Mouse (Mus musculus): Measurements from ENCODE around the gene Usp28.

Usp28 gene

DNA sequence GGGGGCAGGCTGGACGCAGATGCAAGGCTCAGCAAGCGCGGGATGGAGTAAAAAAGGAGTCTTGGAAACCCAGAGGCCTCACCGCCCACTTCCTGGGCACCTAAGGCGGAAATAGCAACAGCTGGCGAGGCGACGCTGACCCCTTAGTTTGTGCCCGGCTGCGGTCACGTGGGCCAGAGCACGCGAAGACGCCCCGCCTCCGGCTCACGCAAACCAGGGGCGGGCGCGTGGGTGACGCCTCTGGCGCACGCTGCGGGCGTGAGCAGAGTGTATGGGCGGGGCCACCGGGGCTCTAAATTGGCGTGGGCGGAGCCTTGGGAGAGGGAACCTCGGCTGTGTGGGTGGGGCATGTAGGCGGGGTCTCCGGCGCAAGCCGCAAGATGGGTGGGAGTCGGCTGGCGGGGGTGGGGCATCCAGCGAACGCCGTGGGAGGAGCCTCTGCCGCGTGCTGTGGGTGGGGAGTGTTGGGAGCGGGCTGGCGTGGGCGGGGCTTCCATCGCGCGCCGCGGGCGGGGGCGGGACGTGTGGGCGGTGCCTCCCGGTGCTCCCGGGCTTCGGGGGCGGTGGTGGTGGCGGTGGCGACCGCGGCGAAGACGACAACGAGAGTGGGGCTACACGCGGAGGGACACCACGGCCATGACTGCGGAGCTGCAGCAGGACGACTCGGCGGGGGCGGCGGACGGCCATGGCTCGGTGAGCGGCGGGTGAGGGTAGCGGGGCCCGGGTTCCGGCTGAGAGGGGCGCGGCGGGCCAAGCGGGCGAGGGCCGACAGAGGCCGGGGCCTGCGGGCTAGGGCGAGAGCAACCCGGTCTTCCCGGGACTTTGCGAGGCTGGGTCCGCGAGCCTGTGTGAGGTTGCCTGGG is at the start of gene Usp28:
Usp28 (plus strand) TSS at position 531 of the 863 bp plus-strand sequence.
- peak; percentile 98 for DNase-seq (ENCODE audit: low spot score)

DNA sequence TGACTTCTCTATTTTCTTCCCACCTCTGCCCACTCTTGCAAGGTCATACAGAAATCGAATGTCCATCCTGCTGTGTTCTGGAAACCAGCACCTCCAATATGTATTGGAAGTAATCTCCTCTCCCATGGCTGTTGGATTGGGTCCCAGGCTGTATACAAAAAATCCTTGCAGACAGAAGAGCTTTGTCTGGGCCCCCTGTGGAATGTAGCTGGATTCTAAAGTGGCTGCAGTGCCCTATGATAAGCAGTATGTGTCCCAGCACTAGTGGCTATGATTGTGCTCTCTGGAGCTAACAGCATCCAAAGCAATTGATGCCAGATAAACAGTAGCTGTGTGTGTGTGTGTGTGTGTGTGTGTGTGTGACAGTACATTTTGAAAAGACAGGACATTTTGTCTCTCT is 42.8 kb upstream of the Usp28 start:
- no peak for DNase-seq (ENCODE audit: low spot score)

DNA sequence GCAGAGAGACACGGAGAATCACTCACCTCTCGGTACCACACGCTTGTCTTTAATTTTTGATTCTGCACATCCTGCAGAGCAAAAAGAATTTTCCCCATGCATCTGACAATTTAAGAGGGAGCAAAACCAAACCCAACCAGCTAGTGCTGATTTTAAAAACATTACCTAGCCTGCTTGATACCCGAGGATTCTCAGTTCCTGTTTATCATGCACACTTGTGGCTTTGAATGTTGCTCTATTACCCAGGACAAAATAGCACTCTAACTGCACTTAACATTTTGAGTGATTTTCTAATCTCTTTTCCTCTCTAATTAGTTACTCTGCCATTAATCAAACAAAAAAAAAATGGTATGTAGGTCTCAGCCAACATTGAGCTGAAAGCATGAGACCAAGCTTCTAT is 37.6 kb upstream of the Usp28 start:
- DNase-seq (ENCODE audit: low spot score): no peak

DNA sequence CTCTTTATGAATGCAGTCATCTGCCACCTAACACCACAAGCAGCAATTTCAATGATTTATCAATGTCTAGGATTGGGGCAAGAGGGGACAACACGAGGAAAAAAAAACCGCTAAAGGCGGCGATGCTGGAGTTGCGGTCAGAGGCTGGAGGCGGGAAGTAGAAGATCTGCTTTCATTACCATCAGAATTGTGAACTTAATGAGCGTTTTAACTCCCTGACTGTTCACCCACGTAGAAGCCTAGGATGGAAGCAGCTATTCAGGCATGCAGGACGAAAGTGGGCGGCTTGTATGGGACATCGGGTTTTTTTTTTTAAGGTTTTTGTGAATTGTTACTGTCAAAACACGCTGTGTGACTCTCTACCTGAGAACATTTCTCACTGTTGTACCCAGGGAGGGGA is 23.9 kb upstream of the Usp28 start:
- DNase-seq (ENCODE audit: low spot score): no peak

DNA sequence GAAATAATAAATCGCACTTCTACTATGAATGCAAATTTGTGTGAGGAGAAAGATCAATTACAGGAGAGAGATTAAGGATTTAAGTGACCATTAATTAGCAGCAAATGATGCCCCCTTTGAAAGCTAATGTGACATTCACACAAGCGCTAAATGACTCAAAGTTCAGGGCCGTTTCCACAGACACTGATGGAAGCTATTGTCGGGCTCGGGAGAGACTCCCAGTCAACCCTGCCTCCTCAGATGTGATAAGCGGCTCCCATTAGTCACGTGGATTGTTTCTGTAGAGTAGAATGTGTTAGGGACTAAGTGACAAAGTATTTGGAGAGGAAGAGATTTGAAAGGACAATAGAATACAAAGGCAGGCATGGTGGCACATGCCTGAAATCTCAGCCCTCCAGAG is 23.0 kb upstream of the Usp28 start:
- no peak for DNase-seq (ENCODE audit: low spot score)

DNA sequence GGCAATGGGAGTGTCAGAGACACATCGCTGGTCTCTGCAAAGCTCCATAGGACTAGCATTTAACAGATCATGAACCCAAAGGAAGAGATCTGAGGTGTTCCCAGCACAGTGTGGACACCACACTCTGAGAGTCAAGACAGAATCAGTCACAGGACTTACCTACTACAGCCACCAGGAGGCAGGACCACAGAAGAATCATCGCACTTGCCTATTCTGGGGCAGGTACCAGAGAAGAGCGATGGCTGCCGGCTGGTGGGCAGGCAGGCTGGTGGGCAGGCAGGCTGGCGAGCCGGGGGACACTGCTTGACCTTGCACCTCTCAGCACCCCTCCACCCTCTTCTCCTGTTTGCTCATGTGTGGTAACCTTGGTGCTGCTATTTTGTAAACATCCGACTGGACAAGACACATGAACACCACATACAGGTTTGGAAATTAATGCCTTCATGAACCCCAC is 20.6 kb upstream of the Usp28 start, which contains the start of gene Htr3b:
Htr3b (minus strand) TSS at position 404 of the 454 bp plus-strand sequence.
- DNase-seq (ENCODE audit: low spot score): no peak

DNA sequence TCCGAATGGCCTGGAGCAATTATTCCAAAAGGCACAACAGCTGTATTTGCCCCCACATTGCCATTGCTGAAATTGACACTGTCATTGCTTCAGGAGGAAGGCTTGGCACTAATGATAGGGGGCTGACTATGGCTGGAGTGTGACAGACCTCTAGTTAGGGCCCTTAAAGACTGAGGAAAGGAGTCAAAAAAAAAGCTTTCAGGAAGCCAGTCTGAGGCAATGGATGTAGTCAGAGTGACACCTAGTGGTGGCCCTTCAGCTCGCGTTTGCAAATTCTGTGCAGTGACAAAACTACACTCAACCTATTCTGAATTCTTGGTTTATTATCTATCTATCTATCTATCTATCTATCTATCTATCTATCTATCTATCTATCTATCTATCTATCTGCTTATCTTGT is 12.7 kb upstream of the Usp28 start:
- no peak for DNase-seq (ENCODE audit: low spot score)

DNA sequence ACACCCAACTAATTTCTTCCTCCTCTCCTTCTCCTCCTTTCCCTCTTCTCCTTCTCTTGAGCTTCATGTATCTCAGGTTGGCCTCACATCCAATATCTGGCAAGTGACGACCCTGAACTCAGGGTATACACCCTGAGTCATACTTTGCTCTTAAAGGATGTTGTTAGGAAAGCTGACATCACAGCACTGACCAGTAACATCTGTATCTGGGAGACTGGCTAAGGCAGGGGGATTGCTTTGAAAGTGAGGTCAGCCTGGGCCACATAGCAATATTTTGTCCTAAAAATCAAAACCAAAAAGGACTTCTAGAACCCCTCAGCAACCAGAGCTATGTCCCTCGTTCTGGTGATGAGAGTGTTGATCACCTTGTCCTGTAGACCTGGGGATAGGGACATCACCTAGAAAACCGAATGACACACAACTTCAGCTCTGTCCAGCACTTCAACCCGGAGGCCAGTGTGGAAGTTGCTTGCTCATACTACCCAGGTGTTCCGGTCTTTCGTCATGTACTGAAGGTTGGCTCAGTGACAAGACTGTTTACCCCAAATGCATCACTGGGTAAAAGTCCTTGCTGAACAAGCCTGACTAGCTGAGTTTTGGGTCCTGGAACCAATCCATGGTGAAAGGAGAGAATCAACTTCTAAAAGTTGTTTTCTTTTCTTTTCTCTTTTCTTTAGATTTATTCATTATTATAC is 8.4 kb upstream of the Usp28 start:
- DNase-seq (ENCODE audit: low spot score): no peak

DNA sequence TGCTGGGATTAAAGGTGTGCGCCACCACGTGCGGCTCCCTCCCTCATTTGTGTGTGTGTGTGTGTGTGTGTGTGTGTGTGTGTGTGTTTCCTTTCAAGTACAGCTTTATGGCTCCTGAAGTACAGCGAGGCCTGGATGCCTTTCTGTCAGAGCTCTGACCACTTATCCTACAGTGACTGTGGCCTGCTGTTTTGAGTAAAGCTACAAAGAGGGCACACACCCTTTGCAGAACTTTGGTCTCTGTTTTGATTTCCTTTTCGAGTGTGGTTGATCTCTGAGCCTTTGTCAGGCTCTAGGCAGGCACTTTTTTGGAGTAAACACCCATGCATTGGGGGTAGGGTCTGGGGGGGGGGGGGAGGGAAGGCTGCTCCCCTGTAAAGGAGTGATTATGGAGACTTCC is 4.8 kb upstream of the Usp28 start:
- DNase-seq (ENCODE audit: low spot score): no peak

DNA sequence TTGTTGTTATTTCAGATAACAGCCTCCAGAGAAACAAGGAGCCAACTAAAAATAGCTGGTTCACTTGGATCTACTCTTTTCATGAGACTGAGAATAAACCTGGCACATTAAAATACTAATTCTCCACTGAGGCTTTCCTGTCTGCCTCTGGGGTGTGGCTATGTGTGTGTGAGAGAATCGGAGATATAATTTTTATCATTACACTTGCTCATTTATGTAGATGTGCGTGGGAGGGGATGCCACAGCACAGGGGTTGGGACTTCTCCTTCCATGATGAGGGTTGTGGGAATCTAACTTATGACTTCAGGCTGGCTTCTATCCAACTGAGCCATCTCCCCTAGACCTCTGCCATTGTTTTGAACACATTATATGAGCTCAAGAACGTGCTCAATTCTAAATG is 4.4 kb upstream of the Usp28 start:
- no peak for DNase-seq (ENCODE audit: low spot score)

DNA sequence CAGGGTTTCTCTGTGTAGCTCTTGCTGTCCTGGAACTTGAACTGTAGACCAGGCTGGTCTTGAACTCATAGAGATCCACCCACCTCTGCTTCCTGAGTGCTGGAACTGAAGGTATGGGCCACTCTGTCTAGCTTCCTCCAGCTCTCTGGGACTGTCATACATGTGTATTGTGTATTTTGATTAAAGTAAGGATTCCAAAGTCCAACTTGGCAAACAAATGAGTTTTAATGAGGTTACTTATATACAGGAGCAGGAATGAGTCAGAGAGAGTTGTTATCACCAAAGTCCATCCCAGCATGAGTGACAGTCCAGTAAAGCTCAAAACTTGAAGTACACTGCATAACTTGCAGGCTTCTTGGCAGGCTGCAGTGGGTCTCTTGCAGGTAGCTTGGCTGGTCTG is 3.3 kb upstream of the Usp28 start:
- no peak for DNase-seq (ENCODE audit: low spot score)

DNA sequence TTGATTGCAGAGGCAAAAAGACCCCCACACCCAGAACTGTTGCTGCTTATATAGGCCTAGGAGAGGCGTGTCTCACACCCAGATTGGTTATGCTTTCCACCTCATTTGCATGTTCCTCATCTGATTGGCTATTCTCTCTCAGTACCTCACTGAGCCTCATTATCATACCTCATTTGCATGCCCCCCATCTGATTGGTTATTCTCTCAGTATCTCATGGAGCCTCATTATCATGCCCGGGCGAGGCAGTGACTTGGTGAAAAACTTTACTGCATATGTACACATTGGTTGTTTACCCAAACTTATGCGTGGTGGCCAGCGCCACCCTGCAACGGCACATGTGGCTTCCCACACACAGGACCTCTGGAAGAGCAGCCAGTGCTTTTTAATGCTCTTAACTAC is 1.4 kb upstream of the Usp28 start:
- DNase-seq (ENCODE audit: low spot score): peak; percentile 25

DNA sequence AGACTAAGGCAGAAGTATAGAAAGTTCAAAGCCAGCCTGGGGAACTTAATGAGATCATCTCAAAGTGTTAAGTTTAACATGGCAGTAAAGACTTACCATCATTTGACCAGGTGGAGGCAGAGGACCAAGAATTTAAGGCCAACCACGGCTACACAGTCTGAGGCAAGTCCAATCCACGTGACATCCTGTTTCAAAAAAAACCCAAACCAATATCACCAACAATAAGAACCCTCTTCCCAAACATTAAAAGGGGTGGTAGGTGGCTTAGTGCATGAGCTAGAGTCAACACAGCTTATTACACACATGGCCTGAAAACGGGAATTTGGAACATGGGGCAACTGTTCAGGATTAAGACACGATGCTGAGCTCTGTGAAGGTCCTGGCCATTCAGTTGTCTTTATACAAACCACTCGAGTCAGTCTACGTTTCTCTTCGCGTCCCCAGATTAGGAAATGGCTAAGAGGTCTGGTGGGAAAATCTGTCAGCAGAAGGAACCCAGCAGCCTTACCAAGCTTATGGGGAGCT is 793 bp upstream of the Usp28 start:
- DNase-seq (ENCODE audit: low spot score): no peak

DNA sequence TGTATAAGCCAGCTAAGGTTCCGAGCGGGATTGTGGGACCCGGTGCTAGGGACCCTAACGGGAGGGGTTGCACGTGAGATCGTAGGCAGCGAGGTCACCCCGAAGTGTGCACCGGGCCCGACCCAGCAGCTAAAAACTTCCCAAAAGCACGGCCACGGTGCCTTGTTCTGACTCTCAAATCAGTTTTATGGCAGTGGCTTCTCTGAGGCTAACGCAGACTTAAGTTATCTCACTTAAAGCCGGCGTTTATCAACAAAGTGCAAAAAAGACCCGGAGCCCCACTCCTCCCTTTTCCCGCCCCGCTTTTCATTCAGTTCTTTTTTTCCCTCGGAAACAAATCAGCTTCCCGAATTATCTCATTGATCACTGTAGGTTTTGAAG is 523 bp downstream of the Usp28 start:
- peak; percentile 20 for DNase-seq (ENCODE audit: low spot score)

DNA sequence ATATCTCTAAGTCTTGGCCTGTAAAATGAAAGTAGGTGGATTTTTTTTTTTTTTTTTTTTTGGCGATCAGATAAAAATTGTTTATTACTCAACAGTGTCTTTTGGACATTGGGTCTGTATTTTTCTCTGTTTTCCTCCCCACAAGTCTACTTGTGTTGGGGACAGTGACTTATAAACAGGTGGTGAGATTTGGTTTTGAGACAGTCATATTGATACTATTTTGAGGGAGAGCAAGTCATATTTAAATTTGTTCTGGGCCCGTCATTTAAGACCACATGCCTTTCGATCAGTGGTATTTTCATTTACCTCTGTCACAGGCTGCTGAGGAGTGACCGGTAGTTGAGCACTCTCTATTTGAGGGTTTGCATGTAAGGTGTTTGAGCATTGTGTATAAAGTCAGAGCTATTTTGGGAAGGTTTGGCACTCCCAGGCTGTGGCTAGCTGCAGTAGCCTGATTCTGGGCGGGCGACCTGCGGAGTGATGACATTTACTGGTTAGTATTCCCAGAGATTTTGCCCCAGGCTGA is 1.5 kb downstream of the Usp28 start:
- DNase-seq (ENCODE audit: low spot score): no peak

DNA sequence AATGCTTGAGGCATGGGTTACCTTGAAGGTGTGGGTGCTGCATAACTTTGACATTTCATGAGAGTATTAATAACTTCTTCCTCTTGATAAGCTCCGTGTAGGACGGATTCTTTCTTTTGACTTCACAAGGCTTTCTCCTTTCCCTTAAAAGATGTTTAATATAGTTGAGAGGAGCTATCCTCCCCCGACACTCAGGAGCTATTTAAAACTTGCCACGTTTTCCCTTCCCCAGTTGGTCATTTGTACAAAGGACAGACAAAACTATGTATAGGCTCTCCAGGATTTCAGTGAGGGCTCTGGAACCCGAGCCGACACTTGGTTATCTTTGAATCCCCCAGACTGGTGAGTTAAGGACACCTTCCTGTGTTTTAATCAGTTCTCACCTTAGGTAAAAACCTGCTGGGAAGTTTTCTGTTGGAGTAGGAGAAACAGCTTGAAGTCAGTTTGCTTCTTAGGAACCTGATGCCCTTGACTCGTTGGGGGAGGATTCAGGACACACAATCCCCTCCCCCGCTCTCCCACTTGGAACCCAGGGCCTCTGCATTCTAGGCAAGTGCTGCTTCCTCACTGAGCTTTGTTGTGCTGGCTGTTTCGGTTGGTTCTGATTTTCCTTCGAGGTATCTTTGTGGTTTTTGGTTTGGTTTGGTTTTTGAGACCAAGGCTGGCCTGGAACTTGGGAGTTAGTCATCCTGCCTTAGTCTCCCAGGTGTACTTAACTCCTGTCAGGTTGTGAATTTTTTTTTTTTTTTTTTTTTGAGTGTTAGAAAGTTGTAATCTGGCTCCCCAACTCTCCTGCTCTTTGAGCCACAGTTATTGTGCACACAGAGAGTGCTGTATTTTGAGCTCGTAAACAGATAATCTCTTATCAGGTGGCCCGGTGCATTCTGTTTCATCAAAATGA is 2.3 kb downstream of the Usp28 start:
- DNase-seq (ENCODE audit: low spot score): no peak

DNA sequence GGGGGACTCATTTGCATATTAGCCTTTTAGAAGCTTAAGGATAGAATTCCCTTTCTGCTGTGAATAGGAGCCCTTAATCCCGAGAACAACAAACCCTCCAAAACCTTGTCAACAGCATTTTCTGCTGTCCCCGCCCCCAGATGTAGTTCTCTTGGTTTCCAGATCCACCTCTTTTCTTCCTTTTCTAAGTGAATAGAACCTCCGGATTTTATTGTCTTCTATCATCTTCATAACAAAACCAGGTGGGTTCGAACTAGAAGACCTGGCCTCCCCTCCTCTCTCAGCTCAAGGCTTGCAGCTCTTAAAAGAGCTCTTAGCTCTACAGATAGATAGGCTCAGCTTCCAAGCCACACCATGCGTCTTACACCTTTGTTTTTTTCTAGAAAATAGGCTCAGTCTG is 6.5 kb downstream of the Usp28 start:
- DNase-seq (ENCODE audit: low spot score): no peak

DNA sequence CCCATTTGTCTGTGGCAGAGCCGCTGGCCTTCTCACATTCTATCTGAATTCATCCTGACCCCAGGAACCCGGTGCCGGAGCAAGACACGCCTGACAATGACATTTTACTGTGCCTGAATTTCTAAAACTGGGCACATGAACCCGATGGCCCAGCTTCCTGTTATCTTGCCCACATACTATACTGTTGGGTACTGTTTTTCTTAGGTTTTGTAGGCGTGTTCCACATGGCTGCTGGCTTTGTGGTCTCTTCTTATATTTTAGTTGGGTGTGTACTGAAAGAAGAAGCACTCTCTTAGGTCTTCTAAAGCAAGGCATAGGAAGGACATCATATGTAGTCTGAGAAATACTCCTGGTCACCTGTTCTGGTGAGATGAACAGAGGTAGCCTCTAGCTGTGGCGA is 9.6 kb downstream of the Usp28 start:
- no peak for DNase-seq (ENCODE audit: low spot score)

DNA sequence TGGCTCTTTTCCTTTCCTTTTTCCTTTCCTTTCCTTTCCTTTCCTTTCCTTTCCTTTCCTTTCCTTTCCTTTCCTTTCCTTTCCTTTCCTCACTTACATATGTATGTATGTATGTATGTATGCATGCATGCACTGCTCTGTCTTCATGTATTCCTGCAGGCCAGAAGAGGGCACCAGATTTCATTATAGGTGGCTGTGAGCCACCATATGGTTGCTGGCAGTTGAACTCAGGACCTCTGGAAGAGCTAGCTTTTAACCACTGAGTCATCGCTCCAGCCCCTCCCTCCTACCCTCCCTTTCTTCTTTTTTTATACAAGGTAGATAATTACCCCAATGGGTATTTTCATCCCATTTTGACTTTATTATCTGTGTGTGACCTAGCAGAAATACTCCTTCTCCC is 10.6 kb downstream of the Usp28 start:
- DNase-seq (ENCODE audit: low spot score): no peak

DNA sequence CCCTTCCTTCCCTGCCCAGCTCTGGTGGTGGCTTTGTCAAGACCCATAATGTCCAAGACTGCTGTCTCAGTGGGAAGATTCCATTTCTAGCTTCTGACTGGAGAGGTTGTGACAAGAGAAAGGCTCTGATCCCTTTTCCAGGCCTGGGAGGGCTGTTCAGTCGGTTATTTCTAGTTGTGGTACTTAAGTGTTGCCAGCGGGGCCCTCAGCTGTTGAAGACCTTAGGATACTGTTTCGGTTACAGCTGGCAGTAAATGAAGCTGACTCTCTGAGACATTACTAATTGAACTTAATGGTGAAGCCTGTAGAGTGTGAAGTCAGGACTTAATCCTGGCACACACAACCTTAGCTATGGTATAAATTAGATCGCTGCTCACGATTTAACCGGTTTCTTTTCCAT is 14.1 kb downstream of the Usp28 start:
- DNase-seq (ENCODE audit: low spot score): no peak

DNA sequence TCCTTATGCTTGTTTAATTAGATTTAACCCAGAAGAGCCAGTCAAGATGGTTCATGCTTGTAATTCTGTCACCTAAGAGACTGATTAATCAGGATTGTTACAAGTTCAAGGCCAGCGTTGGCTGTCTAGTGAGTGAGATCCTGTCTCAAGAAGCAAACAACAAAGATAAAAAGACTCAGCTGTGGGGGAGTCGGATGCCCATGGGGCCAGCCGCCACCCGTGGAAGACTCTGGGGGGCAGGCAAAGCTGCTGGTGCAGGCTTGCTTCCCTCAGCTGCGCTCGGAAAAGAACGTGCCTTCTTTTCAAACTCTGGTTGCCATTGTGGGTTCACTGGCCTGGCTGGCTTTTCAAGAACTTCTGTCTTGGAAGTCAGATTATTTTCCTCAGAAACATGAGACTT is 30.6 kb downstream of the Usp28 start:
- no peak for DNase-seq (ENCODE audit: low spot score)

DNA sequence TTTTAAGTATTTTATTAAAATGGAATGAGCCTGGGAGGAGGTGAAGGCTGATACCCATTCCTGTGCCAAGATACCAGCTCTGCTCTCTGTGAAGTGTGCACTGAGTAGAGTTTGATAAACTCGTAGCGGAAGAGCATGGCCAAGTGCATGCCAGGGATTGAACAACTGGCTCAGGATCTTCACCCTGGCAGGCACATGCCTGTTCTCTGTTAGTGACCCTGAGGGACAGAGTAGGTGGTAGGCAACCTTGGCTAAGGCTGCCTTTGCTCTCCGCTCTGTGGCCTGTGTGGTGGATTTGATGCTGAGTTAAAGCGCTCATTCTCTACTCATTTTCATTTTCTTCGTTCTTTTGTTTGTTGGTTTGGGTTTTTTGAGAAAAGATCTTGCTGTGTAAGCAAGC is 36.1 kb downstream of the Usp28 start:
- no peak for DNase-seq (ENCODE audit: low spot score)

All from c-Kit-positive CD71-positive TER-119-positive erythroid progenitor cells, embryonic 14.5 days (primary cell).